Mouse (Mus musculus): ENCODE measurements around the gene Mut.

The Mut gene

DNA sequence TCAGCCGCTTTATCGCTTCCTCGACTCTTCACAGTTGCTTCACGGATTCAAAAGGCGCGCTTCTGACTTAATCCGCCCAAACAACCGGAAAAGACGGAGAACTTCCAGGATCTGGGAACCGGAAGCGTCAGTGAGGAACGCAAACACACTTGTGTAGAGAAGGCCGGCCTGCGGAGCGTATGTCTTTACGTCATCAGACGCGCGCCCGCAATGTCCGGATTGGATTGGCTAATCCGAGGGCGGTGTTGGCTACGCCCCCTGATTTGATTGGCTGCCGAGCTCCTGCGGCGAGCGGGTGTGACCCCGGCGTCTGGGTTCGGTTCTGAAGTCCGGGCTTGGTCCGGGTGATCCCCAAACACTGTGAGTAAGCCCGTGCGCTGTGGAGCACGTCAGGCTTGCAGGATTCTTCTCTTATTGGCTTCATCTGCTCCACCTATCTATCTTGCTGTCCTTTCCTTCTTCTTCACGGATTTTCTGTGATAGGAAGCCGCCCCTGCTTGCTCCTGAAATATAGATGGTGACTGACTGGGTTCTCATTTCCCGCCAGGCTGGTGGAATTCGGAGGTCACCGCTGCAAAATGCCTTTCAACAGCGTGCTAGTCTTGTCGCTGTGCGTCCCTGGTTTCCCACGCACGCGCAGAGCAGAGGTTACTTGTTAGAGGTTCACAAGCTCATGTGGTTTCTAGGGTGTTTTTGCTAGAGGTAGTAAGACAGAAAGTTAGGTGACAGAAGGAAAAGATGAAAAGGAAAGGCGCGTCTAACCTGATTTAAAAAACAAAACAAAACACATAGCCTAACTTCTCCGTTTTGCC, at the start of gene Mut, which contains the start of gene Cenpq:
Mut (plus strand) TSS at position 266 of the 812 bp plus-strand sequence.
Cenpq (minus strand) TSS at position 628 of the 812 bp plus-strand sequence.
- DNase-seq: peak; percentile 99

GRCm38 (mm10) chr17:40885155-40885554, 49.3 kb upstream of the Mut start:
- no peak for DNase-seq

DNA sequence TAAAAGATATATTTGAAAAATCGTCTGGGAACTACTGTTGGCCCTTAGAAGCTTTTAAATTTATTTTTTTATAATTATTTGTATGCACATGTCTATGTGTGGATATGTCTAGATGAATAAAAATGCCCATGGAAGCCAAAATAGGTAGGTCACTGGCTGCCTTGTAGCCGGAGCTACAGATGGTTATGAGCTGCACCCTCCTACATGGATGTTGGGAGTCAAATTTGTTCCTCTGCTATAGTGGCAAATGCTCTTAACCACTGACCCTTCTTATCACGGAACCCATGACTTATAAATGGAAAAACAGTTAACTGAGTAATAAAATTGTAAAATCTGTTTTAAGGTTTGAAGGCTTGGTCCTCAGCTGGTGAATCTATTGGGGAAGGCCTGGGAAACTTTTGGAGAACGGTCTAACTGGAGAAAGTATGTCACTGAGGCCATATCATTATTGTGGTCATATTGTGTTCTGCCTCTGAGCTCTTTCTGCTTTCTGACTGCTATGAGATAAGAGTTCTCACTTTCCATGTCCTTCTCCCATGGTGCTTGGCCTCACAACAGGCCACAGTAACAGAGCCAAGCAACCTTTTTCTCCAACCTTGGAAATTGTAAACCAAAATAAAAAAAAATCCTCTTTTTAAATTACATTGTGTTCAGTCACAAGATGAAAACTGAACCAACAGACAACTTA, 46.5 kb upstream of the Mut start:
- DNase-seq: no peak

GRCm38 (mm10) chr17:40896863-40897262, 37.6 kb upstream of the Mut start:
- DNase-seq: no peak

DNA sequence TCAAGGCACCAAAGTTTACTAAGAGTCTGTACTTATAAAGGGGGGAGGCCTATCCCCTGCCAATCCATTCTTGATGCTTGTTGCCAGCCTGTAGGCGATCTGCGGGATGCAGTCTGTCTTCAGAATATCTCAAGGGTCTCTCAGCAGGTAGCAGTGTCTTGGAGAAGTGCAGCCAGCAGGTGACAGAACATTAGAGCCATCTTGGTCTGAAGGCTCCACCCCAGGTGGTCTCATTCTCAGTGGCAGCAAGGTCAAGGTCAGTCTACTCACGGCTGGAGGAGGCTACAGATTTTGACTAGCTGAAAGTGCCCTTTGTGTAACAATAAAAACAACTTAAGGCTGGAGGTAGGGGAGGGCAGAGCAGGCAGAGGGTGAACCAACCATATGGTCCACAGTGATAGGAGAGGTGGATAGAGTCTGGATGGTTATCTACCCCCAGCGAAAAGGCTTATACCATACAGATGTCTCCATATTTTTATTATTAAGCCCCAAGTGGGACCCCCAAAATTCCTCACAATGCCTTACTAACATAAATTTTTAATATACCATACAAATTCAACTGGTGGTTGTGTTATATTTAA, 34.6 kb upstream of the Mut start:
- DNase-seq: no peak

DNA sequence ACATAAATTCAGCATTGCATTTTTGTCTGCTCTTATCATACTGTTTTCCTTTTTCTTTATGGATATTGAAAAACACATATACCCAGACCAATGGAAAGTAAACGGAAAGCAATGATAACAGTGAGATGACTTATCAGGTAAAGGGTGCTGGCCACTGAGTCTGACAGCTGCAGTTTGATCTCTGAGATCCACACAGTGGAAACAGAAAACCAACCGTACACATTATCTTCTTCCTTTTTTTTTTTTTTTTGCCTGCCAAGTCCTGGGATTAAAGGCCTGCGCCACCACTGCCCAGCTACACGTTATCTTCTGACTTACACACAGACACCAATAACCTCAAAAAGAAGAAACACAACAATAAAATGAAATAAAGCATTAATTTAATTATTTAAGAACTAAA, 31.1 kb upstream of the Mut start:
- DNase-seq: no peak

- no peak for DNase-seq
Observed at GRCm38 (mm10) chr17:40904056-40904597, 30.4 kb upstream of the Mut start.

- DNase-seq: no peak
Observed at GRCm38 (mm10) chr17:40904721-40905154, 29.7 kb upstream of the Mut start.

- no peak for DNase-seq
Observed at GRCm38 (mm10) chr17:40914250-40914649, 20.2 kb upstream of the Mut start, which contains the start of gene Glyatl3. Glyatl3 (minus strand) TSS chr17:40914350.

DNA sequence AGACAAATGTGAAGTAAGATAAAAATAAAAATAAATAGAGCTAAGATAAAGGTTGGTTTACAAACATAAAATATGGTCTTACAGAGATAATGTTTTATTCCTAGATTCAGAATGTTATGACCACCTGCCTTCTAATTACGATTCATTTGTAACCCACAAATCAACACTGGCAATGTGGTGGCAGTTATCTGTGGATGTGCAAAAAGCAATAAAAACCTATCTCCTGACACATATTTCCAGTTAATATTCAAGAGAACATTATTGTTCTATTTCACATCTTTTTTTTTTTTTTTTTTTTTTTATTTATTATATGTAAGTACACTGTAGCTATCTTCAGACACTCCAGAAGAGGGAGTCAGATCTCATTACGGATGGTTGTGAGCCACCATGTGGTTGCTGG, 19.0 kb upstream of the Mut start:
- DNase-seq: no peak

DNA sequence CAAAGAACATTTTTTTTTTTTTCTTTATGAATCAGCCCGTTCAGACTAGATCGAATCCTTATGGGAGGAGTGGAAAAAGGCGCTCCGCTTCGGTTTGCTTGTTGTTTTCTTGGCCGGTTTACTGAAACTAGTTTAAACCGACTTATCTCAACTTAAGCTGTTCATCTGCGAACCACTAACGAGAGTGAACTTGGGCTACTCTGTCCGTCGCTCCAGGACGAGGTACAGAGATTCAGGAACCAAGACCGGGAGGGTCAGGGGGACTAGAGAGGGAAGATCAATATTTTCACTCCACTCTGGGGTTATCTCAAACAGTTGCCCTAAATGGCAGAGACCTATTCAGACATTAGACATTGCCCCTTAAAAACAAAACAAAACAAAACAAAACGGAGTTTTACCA, 500 bp upstream of the Mut start:
- DNase-seq: no peak

GRCm38 (mm10) chr17:40948518-40948917, 14.0 kb downstream of the Mut start:
- no peak for DNase-seq

- no peak for DNase-seq
Observed at GRCm38 (mm10) chr17:40977914-40978313, 43.4 kb downstream of the Mut start.

DNA sequence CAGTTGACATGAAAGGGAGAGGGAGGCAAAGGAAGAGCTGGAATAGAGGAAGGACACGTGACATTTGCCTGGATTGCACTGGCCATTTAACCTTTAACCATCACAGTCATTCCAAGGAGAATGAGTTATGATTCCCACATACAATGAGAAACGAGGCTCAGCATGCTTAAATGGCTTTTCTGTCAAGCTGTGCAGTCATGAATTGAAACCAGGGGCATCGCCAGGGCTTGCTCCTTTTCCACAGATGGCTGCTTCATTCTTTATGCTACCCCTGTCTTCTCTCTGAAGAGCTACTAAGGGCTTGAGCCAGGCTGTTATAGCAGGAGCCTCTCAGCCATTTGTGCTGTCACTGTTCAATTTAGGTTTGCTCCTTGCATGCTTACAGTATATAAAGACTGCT, 57.6 kb downstream of the Mut start:
- DNase-seq: no peak
